Mouse (Mus musculus) intestine, embryonic 14.5 days (tissue): Measurements from ENCODE around the gene Sorbs2. TPM values are rescaled to one million over a fixed set of nuclear protein-coding genes. Genes with fewer than 3 reads are reported as not detected.

Experiments used
- ATAC-seq: fragments of 200-750 bp; cut with Nextera tagmentation; replicated peaks from 2 replicates; pipeline ENCODE4 v1.8.0; 2017; ENCODE audit warnings: low read depth, moderate number of reproducible peaks, moderate TSS enrichment, moderate library complexity; ENCODE audit not compliant: low FRiP score, low TSS enrichment
- DNase-seq: peaks from one replicate; pipeline ENCODE4 v3.0.0-alpha.2; 2018; ENCODE audit warnings: low spot score
- H3K27ac ChIP-seq: fragments of 300-500 bp; sonication (generic); 2 replicates; pipeline ENCODE4 v1.5.1; 2014; ENCODE audit warnings: low read depth, mild to moderate bottlenecking, control low read depth
- H3K27me3 ChIP-seq: fragments of 300-500 bp; sonication (generic); replicated peaks from 2 replicates; pipeline ENCODE4 v1.6.1; 2014; ENCODE audit warnings: low read length, control low read depth; ENCODE audit not compliant: control insufficient read depth, insufficient read depth
- H3K36me3 ChIP-seq: fragments of 300-500 bp; sonication (generic); 2 replicates; pipeline ENCODE4 v1.6.1; 2014; ENCODE audit warnings: low read length, control low read depth; ENCODE audit not compliant: control insufficient read depth, insufficient read depth
- H3K4me1 ChIP-seq: fragments of 300-500 bp; sonication (generic); replicated peaks from 2 replicates; pipeline ENCODE4 v1.6.1; 2014; ENCODE audit warnings: low read length, control low read depth, mixed read lengths; ENCODE audit not compliant: control insufficient read depth, insufficient read depth
- H3K4me2 ChIP-seq: fragments of 300-500 bp; sonication (generic); 2 replicates; pipeline ENCODE4 v1.6.1; 2014; ENCODE audit warnings: low read length
- H3K4me3 ChIP-seq: fragments of 300-500 bp; sonication (generic); 2 replicates; pipeline ENCODE4 v1.5.1; 2014; ENCODE audit warnings: low read depth, low read length, control low read depth, mixed read lengths
- H3K9ac ChIP-seq: fragments of 300-500 bp; sonication (generic); 2 replicates; pipeline ENCODE4 v1.6.1; 2014; ENCODE audit warnings: mild to moderate bottlenecking, low read length
- H3K9me3 ChIP-seq: fragments of 300-500 bp; sonication (generic); 2 replicates; pipeline ENCODE4 v1.6.1; 2016; ENCODE audit warnings: low read length, control low read depth; ENCODE audit not compliant: control insufficient read depth
- WGBS: fragments of 180-500 bp; shearing (Covaris S2); extraction: QIAGEN DNeasy Blood & Tissue Kit; methylation state at CpG from one replicate; pipeline ENCODE4 v1.1.7; 2014; 5-methylcytosine and 5-hydroxymethylcytosine counted together
- polyA plus RNA-seq: library from polyadenylated mRNA; unstranded; fragments of >200 nt; fragmentation: Nextera tagmentation; extraction: Ambion mirVana; gene quantifications from 2 replicates; pipeline ENCODE4 v1.2.1, GENCODE M21; 2014

The Sorbs2 gene
- polyA plus RNA-seq, 1 experiment from 2014 or later: 31.4 TPM

- H3K4me1 ChIP-seq: no peaks in the 10 kb centered on the region
- DNase-seq (no peak), ATAC-seq (no peak)
- H3K4me3 ChIP-seq: no peak overlapping the region
- H3K9me3 ChIP-seq: no peaks in the 10 kb centered on the region
- H3K36me3 ChIP-seq: no peaks in the 10 kb centered on the region
- no peak overlapping the region for H3K27ac ChIP-seq
- H3K27me3 ChIP-seq: no peaks in the 10 kb centered on the region
- no peak overlapping the region for H3K9ac ChIP-seq
- H3K4me2 ChIP-seq: no peak overlapping the region
Measured at GRCm38 (mm10) chr8:45743739-45744138, 236.2 kb downstream of the Sorbs2 start.

DNA sequence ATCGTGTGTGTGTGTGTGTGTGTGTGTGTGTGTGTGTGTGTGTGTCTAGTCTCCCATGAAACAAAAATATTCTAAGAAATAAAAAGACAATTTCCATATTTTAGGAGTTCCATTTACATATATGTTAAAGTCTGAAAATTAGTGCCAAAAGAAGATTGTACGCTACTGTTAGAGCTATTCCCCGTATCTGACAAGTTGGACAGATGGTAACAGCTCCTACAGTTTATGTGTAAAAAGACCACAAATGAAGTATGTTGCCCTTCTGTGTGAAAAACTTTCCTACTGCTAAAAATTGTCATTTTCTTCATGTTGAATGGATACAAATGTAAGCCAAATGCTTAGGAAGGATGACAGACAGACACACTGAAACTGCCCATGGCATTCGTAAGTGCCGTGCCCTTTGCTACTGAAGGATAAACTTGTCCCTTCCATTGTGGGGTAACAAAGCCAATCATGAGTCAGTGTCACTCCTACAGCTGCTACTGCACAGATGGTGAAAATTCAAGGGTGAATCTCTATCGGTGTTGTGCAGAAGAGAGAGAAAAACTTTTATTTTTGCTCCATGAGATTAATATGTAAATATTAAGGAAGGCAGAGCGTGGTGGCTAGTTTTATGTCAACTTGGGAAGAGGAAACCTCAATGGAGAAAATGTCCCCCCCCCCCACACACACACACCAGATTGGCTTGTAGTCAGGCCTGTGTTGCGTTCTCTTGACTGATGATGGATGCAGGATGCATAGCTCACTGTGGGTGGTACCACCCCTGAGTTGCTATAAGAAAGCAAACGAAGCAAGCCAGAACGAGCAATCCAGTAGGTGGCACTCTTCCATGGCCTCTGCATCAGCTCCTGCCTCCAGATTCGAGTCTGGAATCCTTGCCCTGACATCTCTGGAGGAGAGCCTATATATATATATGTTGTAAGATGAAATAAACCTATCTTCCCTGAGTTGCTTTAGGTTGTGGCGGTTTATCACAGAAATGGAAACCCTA lies 244.2 kb downstream of the Sorbs2 start:
- H3K4me2 ChIP-seq: no peak overlapping the region
- H3K9ac ChIP-seq: no peak overlapping the region
- no peaks in the 10 kb centered on the region for H3K27me3 ChIP-seq
- no peaks in the 10 kb centered on the region for H3K36me3 ChIP-seq
- WGBS: 58% methylated on average over 12 of the region's 12 CpGs
- DNase-seq (no peak), ATAC-seq (no peak)
- no peak overlapping the region for H3K27ac ChIP-seq
- H3K4me1 ChIP-seq: no peaks in the 10 kb centered on the region
- no peaks in the 10 kb centered on the region for H3K9me3 ChIP-seq
- no peak overlapping the region for H3K4me3 ChIP-seq

GRCm38 (mm10) chr8:45755482-45755881 lies 247.9 kb downstream of the Sorbs2 start:
- 79% methylated on average over 9 of the region's 9 CpGs for WGBS
- no peaks in the 10 kb centered on the region for H3K36me3 ChIP-seq
- DNase-seq: no peak
- H3K9me3 ChIP-seq: no peaks in the 10 kb centered on the region
- no peak overlapping the region for H3K4me2 ChIP-seq
- H3K27me3 ChIP-seq: no peaks in the 10 kb centered on the region
- H3K27ac ChIP-seq: no peak overlapping the region
- H3K4me3 ChIP-seq: no peak overlapping the region
- no peak overlapping the region for H3K9ac ChIP-seq
- H3K4me1 ChIP-seq: no peaks in the 10 kb centered on the region
- no peak for ATAC-seq

GRCm38 (mm10) chr8:45755972-45756371 lies 248.4 kb downstream of the Sorbs2 start:
- 63% methylated on average over 7 of the region's 7 CpGs for WGBS
- Histone ChIP-seq H3K4me3 (no peak overlapping the region), H3K9me3 (no peaks in the 10 kb centered on the region), H3K4me1 (0 out of 2 replicates have a peak, but pooled peaks cover 1% of the 10 kb centered on the region), H3K27ac (no peak overlapping the region), H3K9ac (no peak overlapping the region), H3K36me3 (no peaks in the 10 kb centered on the region), H3K27me3 (no peaks in the 10 kb centered on the region), H3K4me2 (no peak overlapping the region)
- DNase-seq (no peak), ATAC-seq (no peak)

DNA sequence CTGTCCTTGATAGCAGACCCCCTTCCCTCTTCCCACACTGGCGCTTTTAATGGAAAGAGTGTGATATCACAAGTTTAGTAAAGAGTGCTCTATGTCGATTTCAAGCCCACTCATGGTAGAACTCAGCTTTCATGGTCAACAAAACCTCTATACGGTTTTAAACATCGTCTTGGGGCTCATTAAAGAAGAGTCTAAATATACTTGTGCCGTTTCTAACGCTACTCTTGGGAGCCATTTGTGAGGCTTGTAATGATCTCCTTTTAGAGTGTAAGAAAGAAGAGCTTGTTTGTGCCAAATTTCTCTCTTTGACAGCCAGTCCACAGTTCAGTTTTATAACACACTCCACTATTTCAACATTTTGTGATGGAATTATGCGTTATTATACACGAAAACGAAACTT lies 253.0 kb downstream of the Sorbs2 start:
- WGBS: 65% methylated on average over 9 of the region's 9 CpGs
- H3K9me3 ChIP-seq: no peaks in the 10 kb centered on the region
- peaks cover 17% of the 10 kb centered on the region for H3K4me1 ChIP-seq
- H3K9ac ChIP-seq: no peak overlapping the region
- ATAC-seq: no peak
- H3K27me3 ChIP-seq: no peaks in the 10 kb centered on the region
- no peak overlapping the region for H3K27ac ChIP-seq
- no peak for DNase-seq
- no peak overlapping the region for H3K4me2 ChIP-seq
- no peak overlapping the region for H3K4me3 ChIP-seq
- H3K36me3 ChIP-seq: no peaks in the 10 kb centered on the region

GRCm38 (mm10) chr8:45761053-45761452 lies 253.5 kb downstream of the Sorbs2 start:
- DNase-seq: no peak
- WGBS: 40% methylated on average over 1 of the region's 1 CpGs

GRCm38 (mm10) chr8:45762982-45763689 lies 255.5 kb downstream of the Sorbs2 start:
- peaks cover 17% of the 10 kb centered on the region for H3K4me1 ChIP-seq
- no peak overlapping the region for H3K27ac ChIP-seq
- no peaks in the 10 kb centered on the region for H3K36me3 ChIP-seq
- H3K4me3 ChIP-seq: no peak overlapping the region
- no peaks in the 10 kb centered on the region for H3K9me3 ChIP-seq
- no peak overlapping the region for H3K4me2 ChIP-seq
- no peak overlapping the region for H3K9ac ChIP-seq
- DNase-seq: no peak
- H3K27me3 ChIP-seq: no peaks in the 10 kb centered on the region
- 72% methylated on average over 15 of the region's 15 CpGs for WGBS
- ATAC-seq: no peak

More at GRCm38 (mm10) chr8:45761053-45761452, 253.5 kb downstream of the Sorbs2 start:
- no peaks in the 10 kb centered on the region for H3K36me3 ChIP-seq
- H3K27ac ChIP-seq: no peak overlapping the region
- H3K4me3 ChIP-seq: no peak overlapping the region
- H3K27me3 ChIP-seq: no peaks in the 10 kb centered on the region
- no peaks in the 10 kb centered on the region for H3K9me3 ChIP-seq
- H3K9ac ChIP-seq: no peak overlapping the region
- no peak overlapping the region for H3K4me2 ChIP-seq
- ATAC-seq: no peak
- H3K4me1 ChIP-seq: peaks cover 17% of the 10 kb centered on the region

DNA sequence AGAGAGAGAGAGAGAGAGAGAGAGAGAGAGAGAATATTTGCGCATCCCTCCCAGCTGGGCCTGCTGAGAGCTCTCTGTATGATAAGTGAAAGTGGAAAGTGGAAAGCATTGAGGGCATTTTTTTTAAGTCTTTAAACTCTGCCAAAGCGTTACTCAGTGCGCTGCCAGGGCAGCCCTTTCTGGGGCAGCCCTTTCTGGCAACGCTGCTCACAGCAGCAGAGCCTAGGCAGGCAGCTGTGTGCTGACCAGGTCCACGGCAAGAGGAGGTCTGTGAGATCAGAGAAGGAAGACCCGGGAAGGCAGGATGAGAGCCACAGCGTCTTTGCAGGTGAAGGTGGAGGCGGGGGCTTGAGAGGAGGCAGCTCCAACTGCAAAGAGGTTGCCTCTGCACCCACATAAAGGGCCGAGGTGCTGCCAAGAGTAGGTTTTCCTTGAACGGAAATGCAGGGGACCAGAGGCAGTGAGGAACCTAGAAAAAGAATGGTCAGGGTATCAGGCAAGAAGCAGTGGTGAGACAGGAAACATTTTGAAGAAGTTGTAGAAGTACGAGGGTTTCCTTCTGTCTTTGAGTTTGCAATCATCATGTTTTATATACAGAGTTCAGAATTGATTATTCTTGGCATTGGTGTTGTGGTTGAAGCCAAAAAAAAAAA lies 256.2 kb downstream of the Sorbs2 start:
- 0 out of 2 replicates have a peak overlapping the region, but pooled peaks have one; percentile 18 for H3K4me2 ChIP-seq
- DNase-seq (no peak), ATAC-seq (no peak)
- H3K27ac ChIP-seq: 0 out of 2 replicates have a peak overlapping the region, but pooled peaks have one; percentile 22
- no peaks in the 10 kb centered on the region for H3K9me3 ChIP-seq
- no peak overlapping the region; the same call in 1 of the 2 replicates for H3K4me3 ChIP-seq
- no peaks in the 10 kb centered on the region for H3K27me3 ChIP-seq
- peaks cover 17% of the 10 kb centered on the region for H3K4me1 ChIP-seq
- H3K36me3 ChIP-seq: no peaks in the 10 kb centered on the region
- 39% methylated on average over 11 of the region's 11 CpGs for WGBS
- no peak overlapping the region for H3K9ac ChIP-seq
